Mouse (Mus musculus) myocyte (in vitro differentiated cells): ENCODE measurements around the gene Cmklr1. TPM values are rescaled to one million over a fixed set of nuclear protein-coding genes. Genes with fewer than 3 reads are reported as not detected.

ENCODE experiments used
- H3K27me3 ChIP-seq: one replicate; pipeline ENCODE4 v1.6.1; 2011; ENCODE audit not compliant: control insufficient read depth, insufficient read depth, insufficient read length
- H3K36me3 ChIP-seq: one replicate; pipeline ENCODE4 v1.6.1; 2011; ENCODE audit not compliant: control insufficient read depth, insufficient read depth
- H3K4me2 ChIP-seq: one replicate; pipeline ENCODE4 v1.6.1; 2011; ENCODE audit warnings: low read depth, control low read depth
- H3K4me3 ChIP-seq: one replicate; pipeline ENCODE4 v1.5.1; 2011; ENCODE audit warnings: mild to moderate bottlenecking, control low read depth, moderate library complexity
- H3K79me2 ChIP-seq: one replicate; pipeline ENCODE4 v1.6.1; 2011; ENCODE audit not compliant: control insufficient read depth, insufficient read depth
- H3ac ChIP-seq: one replicate; pipeline ENCODE4 v1.6.1; 2011; ENCODE audit not compliant: control insufficient read depth, insufficient read length
- CEBPB ChIP-seq: IDR thresholded peaks from 2 replicates; pipeline ENCODE4 v1.6.1; 2011; ENCODE audit warnings: mild to moderate bottlenecking, moderate library complexity; ENCODE audit not compliant: poor library complexity, insufficient read depth, severe bottlenecking
- E2F4 ChIP-seq: IDR thresholded peaks from one replicate; pipeline ENCODE4 v1.6.1; 2011; ENCODE audit warnings: mild to moderate bottlenecking, control low read depth, moderate library complexity; ENCODE audit not compliant: insufficient read depth
- MAX ChIP-seq: IDR thresholded peaks from one replicate; pipeline ENCODE4 v1.6.1; 2011; ENCODE audit warnings: low read depth, mild to moderate bottlenecking, control low read depth
- MYOD1 ChIP-seq, 3 experiments: IDR thresholded peaks; one replicate each; pipeline ENCODE4 v1.6.1; 2011; ENCODE audit warnings: control low read depth in 2 of 3, low read depth in 2 of 3, mild to moderate bottlenecking in 2 of 3, moderate library complexity in 1 of 3; ENCODE audit not compliant: insufficient read length in 2 of 3, control insufficient read depth in 1 of 3
- MYOG ChIP-seq, 3 experiments: IDR thresholded peaks; one replicate each; pipeline ENCODE4 v1.6.1; 2011; ENCODE audit warnings: control low read depth in 2 of 3, low read depth in 2 of 3, mild to moderate bottlenecking in 2 of 3; ENCODE audit not compliant: insufficient read length in 2 of 3, control insufficient read depth in 1 of 3, insufficient read depth in 1 of 3
- POLR2A ChIP-seq: IDR thresholded peaks from one replicate; pipeline ENCODE4 v1.6.1; 2011; ENCODE audit warnings: low read depth, mild to moderate bottlenecking, control low read depth, moderate library complexity; ENCODE audit not compliant: insufficient read length
- POLR2AphosphoS2 ChIP-seq: IDR thresholded peaks from one replicate; pipeline ENCODE4 v1.6.1; 2011; ENCODE audit warnings: low read depth, control low read depth; ENCODE audit not compliant: insufficient read length
- REST ChIP-seq: IDR thresholded peaks from one replicate; pipeline ENCODE4 v1.6.1; 2011; ENCODE audit warnings: mild to moderate bottlenecking, control low read depth, moderate library complexity; ENCODE audit not compliant: insufficient read depth, insufficient read length
- SRF ChIP-seq: IDR thresholded peaks from one replicate; pipeline ENCODE4 v1.6.1; 2011; ENCODE audit warnings: low read depth; ENCODE audit not compliant: control insufficient read depth, insufficient read length
- TCF12 ChIP-seq: IDR thresholded peaks from one replicate; pipeline ENCODE4 v1.6.1; 2011; ENCODE audit warnings: mild to moderate bottlenecking, control low read depth; ENCODE audit not compliant: poor library complexity, insufficient read depth, severe bottlenecking
- TCF3 ChIP-seq: IDR thresholded peaks from one replicate; pipeline ENCODE4 v1.6.1; 2011; ENCODE audit warnings: low read depth, control low read depth; ENCODE audit not compliant: insufficient read length
- USF1 ChIP-seq: IDR thresholded peaks from one replicate; pipeline ENCODE4 v1.6.1; 2011; ENCODE audit warnings: low read depth, mild to moderate bottlenecking, control low read depth, moderate library complexity
- polyA plus RNA-seq: library from polyadenylated mRNA; unstranded; fragments of >200 nt; fragmentation: generic; extraction: Trizol; gene quantifications from one replicate; pipeline ENCODE4 v1.2.1, GENCODE M21; 2012; ENCODE audit warnings: missing spikeins

The Cmklr1 gene
- polyA plus RNA-seq, 1 experiment: 14.1 TPM

DNA sequence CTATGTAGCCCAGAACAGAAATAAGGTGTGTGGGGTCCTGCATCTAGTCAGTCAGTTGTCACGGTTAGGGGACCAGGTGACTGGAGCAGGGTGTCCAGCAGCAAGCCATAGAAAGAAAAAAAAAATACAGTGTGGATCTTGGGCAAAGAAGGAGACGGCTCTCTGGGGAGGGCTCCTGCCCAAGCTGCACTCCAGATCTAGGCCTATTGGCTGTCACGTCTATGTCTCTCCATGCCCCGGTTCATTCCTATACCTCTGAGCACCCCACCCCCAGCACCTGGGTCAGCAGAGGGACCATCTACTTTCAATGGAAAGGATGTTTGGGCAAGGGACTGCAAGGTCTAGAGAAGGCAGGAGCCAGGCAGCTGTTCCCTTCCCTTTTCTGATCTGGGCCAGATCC is 29.3 kb upstream of the Cmklr1 start:
- no peak overlapping the region for H3ac ChIP-seq
- H3K27me3 ChIP-seq: peaks cover 13% of the 10 kb centered on the region
- TF ChIP-seq SRF (no peak), POLR2A (no peak), TCF12 (no peak), CEBPB (no peak), MYOD1 (IDR thresholded peaks at IDR 0.05; ENCODE audit: control insufficient read depth in 1 of 3, insufficient read length in 2 of 3, low read depth in 2 of 3) (no peak), MAX (no peak), TCF3 (no peak), REST (no peak), MYOG (IDR thresholded peaks at IDR 0.05; ENCODE audit: control insufficient read depth in 1 of 3, insufficient read depth in 1 of 3, insufficient read length in 2 of 3, low read depth in 2 of 3) (no peak), USF1 (no peak)
- no peaks in the 10 kb centered on the region for H3K79me2 ChIP-seq
- no peaks in the 10 kb centered on the region for H3K36me3 ChIP-seq
- H3K4me2 ChIP-seq: no peak overlapping the region
- no peak overlapping the region for H3K4me3 ChIP-seq

DNA sequence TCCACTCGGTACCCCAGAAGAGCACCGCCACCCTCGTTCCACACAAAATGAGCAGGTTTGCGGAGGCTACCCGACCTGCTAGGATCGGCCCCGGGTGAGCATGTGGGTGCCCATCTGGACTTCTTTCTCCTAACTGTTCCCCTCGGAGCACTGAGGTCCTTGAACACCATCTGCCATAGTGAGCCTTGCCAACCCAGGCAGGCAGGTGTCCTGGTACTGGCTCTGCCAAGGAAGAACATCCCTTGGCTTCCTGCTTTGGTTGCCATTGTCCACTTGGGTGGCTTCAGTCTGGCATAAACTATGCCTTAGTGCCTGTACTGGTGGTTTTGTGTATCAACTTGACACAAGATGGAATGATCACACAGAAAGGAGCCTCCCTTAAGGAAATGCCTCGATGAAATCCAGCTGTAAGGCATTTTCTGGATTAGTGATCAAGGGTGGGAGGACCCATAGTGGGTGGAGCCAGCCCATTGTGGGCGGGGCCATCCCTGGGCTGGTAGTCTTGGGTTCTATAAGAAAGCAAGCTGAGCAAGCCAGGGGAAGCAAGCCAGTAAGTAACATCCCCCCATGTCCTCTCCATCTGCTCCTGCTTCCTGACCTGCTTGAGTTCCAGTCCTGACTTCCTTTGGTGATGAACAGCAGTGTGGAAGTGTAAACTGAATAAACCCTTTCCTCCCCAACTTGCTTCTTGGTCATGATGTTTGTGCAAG is 28.7 kb upstream of the Cmklr1 start:
- no peaks in the 10 kb centered on the region for H3K36me3 ChIP-seq
- no peaks in the 10 kb centered on the region for H3K79me2 ChIP-seq
- TF ChIP-seq TCF3 (no peak), POLR2A (no peak), SRF (no peak)
- peaks cover 8% of the 10 kb centered on the region for H3K27me3 ChIP-seq
- H3K4me3 ChIP-seq: no peak overlapping the region
- no peak overlapping the region for H3ac ChIP-seq
- H3K4me2 ChIP-seq: no peak overlapping the region

- H3K4me3 ChIP-seq: no peak overlapping the region
- no peaks in the 10 kb centered on the region for H3K36me3 ChIP-seq
- H3K27me3 ChIP-seq: peaks cover 1% of the 10 kb centered on the region
- no peak overlapping the region for H3K4me2 ChIP-seq
- no peaks in the 10 kb centered on the region for H3K79me2 ChIP-seq
- no peak overlapping the region for H3ac ChIP-seq
- TF ChIP-seq REST (no peak), TCF3 (no peak), SRF (no peak), MAX (no peak), POLR2A (no peak), MYOG (IDR thresholded peaks at IDR 0.05; ENCODE audit: control insufficient read depth in 1 of 3, insufficient read depth in 1 of 3, insufficient read length in 2 of 3, low read depth in 2 of 3) (no peak), MYOD1 (IDR thresholded peaks at IDR 0.05; ENCODE audit: control insufficient read depth in 1 of 3, insufficient read length in 2 of 3, low read depth in 2 of 3) (no peak), CEBPB (no peak), E2F4 (no peak), TCF12 (no peak), USF1 (no peak), POLR2AphosphoS2 (no peak)
These were observed 27.3 kb upstream of the Cmklr1 start for GRCm38 (mm10) chr5:113677541-113677940.

DNA sequence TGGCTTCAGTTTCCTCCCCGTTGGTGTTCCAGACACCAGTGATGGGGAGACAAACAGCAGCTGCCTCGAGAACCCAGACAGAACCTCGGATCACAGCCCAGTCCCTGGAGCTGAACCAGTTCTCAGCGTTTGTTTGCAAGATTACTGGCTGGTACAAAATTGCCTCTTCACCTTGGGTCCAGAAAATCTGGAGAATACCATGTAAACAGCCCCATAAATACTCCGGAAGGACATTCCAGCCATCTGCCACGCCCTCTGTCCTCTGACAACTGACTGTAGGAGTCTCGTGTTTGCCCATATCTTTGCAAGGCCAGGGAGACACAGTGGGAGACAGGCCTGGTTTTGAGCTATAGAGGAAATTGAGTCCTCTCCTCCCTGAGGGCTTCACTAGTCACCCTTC is 24.6 kb upstream of the Cmklr1 start:
- Histone ChIP-seq H3K4me3 (no peak overlapping the region), H3K4me2 (no peak overlapping the region), H3ac (no peak overlapping the region), H3K79me2 (no peaks in the 10 kb centered on the region), H3K27me3 (no peaks in the 10 kb centered on the region), H3K36me3 (no peaks in the 10 kb centered on the region)
- TF ChIP-seq TCF3 (no peak), MYOG (IDR thresholded peaks at IDR 0.05; ENCODE audit: control insufficient read depth in 1 of 3, insufficient read depth in 1 of 3, insufficient read length in 2 of 3, low read depth in 2 of 3) (no peak), MYOD1 (IDR thresholded peaks at IDR 0.05; ENCODE audit: control insufficient read depth in 1 of 3, insufficient read length in 2 of 3, low read depth in 2 of 3) (no peak)

- H3K36me3 ChIP-seq: no peaks in the 10 kb centered on the region
- H3K79me2 ChIP-seq: no peaks in the 10 kb centered on the region
- TF ChIP-seq MAX (no peak), MYOG (IDR thresholded peaks at IDR 0.05; ENCODE audit: control insufficient read depth in 1 of 3, insufficient read depth in 1 of 3, insufficient read length in 2 of 3, low read depth in 2 of 3) (no peak), TCF3 (no peak), SRF (no peak), E2F4 (no peak), POLR2AphosphoS2 (no peak), POLR2A (no peak), TCF12 (no peak), REST (no peak), MYOD1 (IDR thresholded peaks at IDR 0.05; ENCODE audit: control insufficient read depth in 1 of 3, insufficient read length in 2 of 3, low read depth in 2 of 3) (no peak), USF1 (no peak)
- H3ac ChIP-seq: no peak overlapping the region
- H3K4me2 ChIP-seq: peak overlapping the region; percentile 24
- H3K4me3 ChIP-seq: no peak overlapping the region
- H3K27me3 ChIP-seq: no peaks in the 10 kb centered on the region
These were observed 22.2 kb upstream of the Cmklr1 start for GRCm38 (mm10) chr5:113672456-113672855.
